Mouse (Mus musculus) megakaryocyte, embryonic 14.5 days (primary cell): ENCODE data around the gene Kcnmb4. TPM values are rescaled to one million over a fixed set of nuclear protein-coding genes. Genes with fewer than 3 reads are reported as not detected.
A peak's percentile ranks its signal among the peaks of the same experiment; 100 is the strongest.

Experiments
- H3K27me3 ChIP-seq: replicated peaks from 2 replicates; pipeline ENCODE3; 2012; ENCODE audit warnings: inconsistent platforms
- H3K36me3 ChIP-seq: replicated peaks from 2 replicates; pipeline ENCODE3; 2012; ENCODE audit warnings: low read length, inconsistent platforms, mixed read lengths
- H3K4me1 ChIP-seq: 2 replicates; pipeline ENCODE4 v1.6.1; 2012; ENCODE audit warnings: inconsistent platforms
- H3K4me3 ChIP-seq: replicated peaks from 2 replicates; pipeline ENCODE3; 2012; ENCODE audit warnings: moderate library complexity, mild to moderate bottlenecking, inconsistent platforms
- H3K9me3 ChIP-seq: 2 replicates; pipeline ENCODE4 v1.6.1; 2012; ENCODE audit warnings: inconsistent platforms
- FLI1 ChIP-seq: IDR thresholded peaks from 2 replicates; pipeline ENCODE4 v1.6.1; 2012; ENCODE audit warnings: low read length, inconsistent platforms, mixed read lengths
- GATA1 ChIP-seq: IDR thresholded peaks from 3 replicates; pipeline ENCODE4 v1.6.1; 2012; ENCODE audit warnings: mixed read lengths, low read length, inconsistent platforms, borderline replicate concordance
- polyA plus RNA-seq: library from polyadenylated mRNA; stranded (reverse); fragments of >175 nt; gene quantifications from 2 replicates; pipeline ENCODE4 v1.2.3, GENCODE M21; 2012; ENCODE audit warnings: low replicate concordance; ENCODE audit not compliant: insufficient read depth

The Kcnmb4 gene
- polyA plus RNA-seq, 1 experiment, result 1.4 TPM

GRCm38 (mm10) chr10:116458786-116459185 is 14.9 kb downstream of the Kcnmb4 start:
- no peaks in the 10 kb centered on the region for H3K4me1 ChIP-seq
- H3K9me3 ChIP-seq, result peaks cover 33% of the 10 kb centered on the region
- H3K4me3 ChIP-seq, result peak overlapping the region; percentile 42
- H3K36me3 ChIP-seq, result no peaks in the 10 kb centered on the region
- no peak for TF ChIP-seq FLI1
- TF ChIP-seq GATA1, result no peak
- peaks cover 2% of the 10 kb centered on the region for H3K27me3 ChIP-seq

DNA sequence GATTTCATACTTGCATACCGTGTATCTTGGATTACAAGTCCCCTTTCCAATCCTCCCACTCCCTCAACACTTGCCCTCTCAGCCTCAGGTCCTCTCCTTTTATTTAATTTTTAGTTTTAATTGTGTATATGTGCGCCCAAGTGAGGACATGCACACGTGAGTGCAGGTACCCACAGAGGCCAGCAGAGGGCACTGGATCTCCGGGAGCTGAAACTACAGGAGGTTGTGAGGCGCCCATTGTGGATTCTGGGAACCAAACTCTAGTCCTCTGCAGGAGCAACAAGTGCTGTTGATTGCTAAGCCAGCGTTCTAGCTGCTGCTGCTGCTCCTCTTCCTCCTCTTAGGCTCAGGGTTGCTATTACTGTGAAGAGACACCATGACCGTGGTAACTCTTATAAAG is 20.9 kb downstream of the Kcnmb4 start:
- no peak for TF ChIP-seq GATA1
- TF ChIP-seq FLI1, result no peak

GRCm38 (mm10) chr10:116450621-116451020 is 23.1 kb downstream of the Kcnmb4 start:
- Histone ChIP-seq H3K36me3 (no peaks in the 10 kb centered on the region), H3K9me3 (peaks cover 71% of the 10 kb centered on the region), H3K4me1 (no peaks in the 10 kb centered on the region), H3K27me3 (no peaks in the 10 kb centered on the region), H3K4me3 (no peak overlapping the region)
- no peak for TF ChIP-seq GATA1
- no peak for TF ChIP-seq FLI1

More for the DNA sequence above, 20.9 kb downstream of the Kcnmb4 start:
- Histone ChIP-seq H3K9me3 (peaks cover 72% of the 10 kb centered on the region), H3K27me3 (no peaks in the 10 kb centered on the region), H3K36me3 (no peaks in the 10 kb centered on the region), H3K4me1 (no peaks in the 10 kb centered on the region), H3K4me3 (no peak overlapping the region)

DNA sequence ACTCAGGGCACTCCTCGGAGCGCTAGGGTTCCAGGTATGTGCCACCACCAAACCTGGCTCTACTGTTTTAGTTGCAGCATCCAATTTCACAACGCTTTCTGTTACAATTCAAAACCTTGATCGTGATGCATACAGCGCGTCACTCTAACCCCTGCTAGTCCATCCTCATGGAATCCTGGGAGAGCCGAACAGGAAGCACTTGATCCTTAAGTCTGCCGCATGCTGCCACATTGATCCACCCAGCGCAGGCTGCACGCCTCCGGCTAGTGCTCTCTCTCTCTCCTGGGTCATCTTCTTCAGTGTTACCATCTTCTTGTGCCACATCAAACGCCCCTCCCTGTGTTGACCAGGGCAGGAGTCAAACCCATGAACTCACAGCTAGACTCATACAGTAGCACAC is 25.5 kb downstream of the Kcnmb4 start:
- TF ChIP-seq GATA1 (no peak), FLI1 (no peak)
- no peak overlapping the region for H3K4me3 ChIP-seq
- H3K27me3 ChIP-seq, result no peaks in the 10 kb centered on the region
- peaks cover 72% of the 10 kb centered on the region for H3K9me3 ChIP-seq
- no peaks in the 10 kb centered on the region for H3K36me3 ChIP-seq
- H3K4me1 ChIP-seq, result no peaks in the 10 kb centered on the region

- H3K9me3 ChIP-seq, result peaks cover 75% of the 10 kb centered on the region
- TF ChIP-seq GATA1, result no peak
- no peak for TF ChIP-seq FLI1
- H3K27me3 ChIP-seq, result no peaks in the 10 kb centered on the region
- H3K4me3 ChIP-seq, result no peak overlapping the region
- no peaks in the 10 kb centered on the region for H3K36me3 ChIP-seq
- H3K4me1 ChIP-seq, result no peaks in the 10 kb centered on the region
Observed at GRCm38 (mm10) chr10:116447176-116447575, 26.5 kb downstream of the Kcnmb4 start.

DNA sequence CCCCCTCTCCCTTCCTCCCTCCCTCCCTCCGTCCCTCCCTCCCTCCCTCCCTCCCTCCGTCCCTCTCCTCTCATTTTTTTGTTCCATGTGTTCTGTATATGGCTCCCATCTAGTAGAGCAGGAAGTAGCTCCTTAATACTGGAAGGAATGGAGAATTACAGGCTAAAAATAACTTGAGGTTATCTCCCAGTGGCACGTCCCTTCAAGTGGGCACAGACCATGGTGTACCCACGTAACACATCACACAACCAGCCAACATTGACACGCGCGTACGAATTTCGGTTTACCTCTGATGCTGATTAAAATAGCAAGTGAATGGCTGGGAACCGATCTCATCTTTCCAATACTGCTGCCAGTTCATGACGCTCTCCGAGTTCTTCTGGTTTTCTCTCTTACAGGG is 27.6 kb downstream of the Kcnmb4 start:
- H3K27me3 ChIP-seq, result no peaks in the 10 kb centered on the region
- H3K4me3 ChIP-seq, result no peak overlapping the region
- H3K9me3 ChIP-seq, result peaks cover 76% of the 10 kb centered on the region
- H3K36me3 ChIP-seq, result no peaks in the 10 kb centered on the region
- no peak for TF ChIP-seq FLI1
- TF ChIP-seq GATA1, result no peak
- no peaks in the 10 kb centered on the region for H3K4me1 ChIP-seq

DNA sequence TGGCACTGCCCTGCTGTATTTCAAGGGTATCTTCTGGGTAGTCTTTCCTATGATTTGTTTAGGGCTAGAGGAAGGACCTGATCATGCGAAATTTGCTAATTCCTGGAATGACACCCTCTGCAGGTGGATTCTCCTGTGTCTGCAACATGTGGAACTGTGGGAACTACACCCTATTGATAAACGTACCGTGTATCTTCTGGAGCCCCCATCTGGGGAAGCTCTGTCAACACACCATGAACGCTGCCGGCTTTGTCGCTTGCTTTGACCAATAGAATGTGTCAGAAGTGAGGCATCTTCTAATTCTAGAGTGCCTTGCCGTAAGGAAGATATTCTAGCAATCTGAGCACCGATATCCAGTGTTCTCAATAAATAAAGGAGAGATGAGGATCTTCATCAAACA is 28.9 kb downstream of the Kcnmb4 start:
- TF ChIP-seq FLI1, result no peak
- no peak for TF ChIP-seq GATA1
- H3K9me3 ChIP-seq, result peaks cover 77% of the 10 kb centered on the region
- H3K27me3 ChIP-seq, result no peaks in the 10 kb centered on the region
- no peaks in the 10 kb centered on the region for H3K36me3 ChIP-seq
- no peaks in the 10 kb centered on the region for H3K4me1 ChIP-seq
- H3K4me3 ChIP-seq, result no peak overlapping the region

GRCm38 (mm10) chr10:116444371-116444770 is 29.3 kb downstream of the Kcnmb4 start:
- TF ChIP-seq GATA1 (no peak), FLI1 (no peak)
- no peaks in the 10 kb centered on the region for H3K4me1 ChIP-seq
- H3K27me3 ChIP-seq, result no peaks in the 10 kb centered on the region
- H3K4me3 ChIP-seq, result no peak overlapping the region
- H3K36me3 ChIP-seq, result no peaks in the 10 kb centered on the region
- H3K9me3 ChIP-seq, result peaks cover 77% of the 10 kb centered on the region

- Histone ChIP-seq H3K36me3 (no peaks in the 10 kb centered on the region), H3K4me1 (no peaks in the 10 kb centered on the region), H3K4me3 (no peak overlapping the region), H3K9me3 (peaks cover 81% of the 10 kb centered on the region), H3K27me3 (no peaks in the 10 kb centered on the region)
- no peak for TF ChIP-seq FLI1
- no peak for TF ChIP-seq GATA1
Observed at GRCm38 (mm10) chr10:116440946-116441345, 32.7 kb downstream of the Kcnmb4 start.

GRCm38 (mm10) chr10:116440088-116440487 is 33.6 kb downstream of the Kcnmb4 start:
- no peaks in the 10 kb centered on the region for H3K27me3 ChIP-seq
- H3K4me1 ChIP-seq, result no peaks in the 10 kb centered on the region
- H3K36me3 ChIP-seq, result no peaks in the 10 kb centered on the region
- H3K9me3 ChIP-seq, result peaks cover 84% of the 10 kb centered on the region
- no peak overlapping the region for H3K4me3 ChIP-seq
- TF ChIP-seq FLI1 (no peak), GATA1 (no peak)

DNA sequence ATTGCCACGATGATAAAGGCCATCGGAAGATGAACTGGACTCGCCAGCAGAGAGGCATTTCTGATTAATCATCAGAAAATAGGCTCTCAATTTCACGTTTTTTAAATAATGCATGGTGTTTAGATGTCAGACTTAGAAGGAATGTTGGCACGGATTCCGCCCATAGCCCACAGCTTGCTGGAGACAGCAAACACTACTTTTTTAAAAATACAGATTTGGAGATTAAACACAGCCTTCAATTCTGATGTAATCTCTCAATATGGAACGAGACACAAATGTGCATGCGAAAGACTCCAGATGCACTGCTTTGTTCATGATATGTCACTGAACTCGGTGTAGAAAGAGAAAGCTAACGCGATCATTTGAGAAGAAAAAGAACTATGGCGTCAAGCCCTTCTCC is 38.2 kb downstream of the Kcnmb4 start:
- peaks cover 70% of the 10 kb centered on the region for H3K9me3 ChIP-seq
- H3K4me1 ChIP-seq, result no peaks in the 10 kb centered on the region; the same call in 1 of the 2 replicates
- no peak for TF ChIP-seq FLI1
- TF ChIP-seq GATA1, result no peak

More for the DNA sequence above, 38.2 kb downstream of the Kcnmb4 start:
- H3K4me3 ChIP-seq, result no peak overlapping the region
- H3K27me3 ChIP-seq, result no peaks in the 10 kb centered on the region
- no peaks in the 10 kb centered on the region for H3K36me3 ChIP-seq
